Comparison of ENCODE assay signal across 18 mouse cellular contexts in genomic region chr1:158512636-158513035, GRCm38 (mm10).
DNase-seq lines count a peak whose midpoint lies in the region; ATAC-seq and TF ChIP-seq lines count a peak whose summit lies in the region.
"Had no signal": no experiment of that assay in that cellular context is flagged by ENCODE, and none has a peak within 500 bp of the region (broad histone marks: within the 10 kb centered on the region; RNA-seq: fewer than 3 reads in every experiment).

No protein-coding gene starts in this region.

- WGBS in hindbrain, embryonic 14.5 days, result 92% methylated on average over 6 of the region's 6 CpGs
- 75% methylated on average over 6 of the region's 6 CpGs for WGBS in hindbrain, postnatal 0 days

- H3K9ac ChIP-seq in hindbrain, embryonic 14.5 days, result no peak overlapping the region
- H3K9ac ChIP-seq in hindbrain, postnatal 0 days (replicated peaks; ENCODE audit: low read length), result no peak overlapping the region
- H3K9ac ChIP-seq: embryonic facial prominence, embryonic 15.5 days; liver, embryonic 15.5 days had no signal

- H3K27me3 ChIP-seq in hindbrain, embryonic 14.5 days (ENCODE audit: control insufficient read depth, insufficient read depth, low read length), result no peaks in the 10 kb centered on the region
- H3K27me3 ChIP-seq in hindbrain, postnatal 0 days (ENCODE audit: insufficient read depth, low read length), result no peaks in the 10 kb centered on the region
- H3K27me3 ChIP-seq: CH12.LX; embryonic facial prominence, embryonic 15.5 days; liver, embryonic 15.5 days had no signal

- H3K4me1 ChIP-seq in hindbrain, embryonic 14.5 days (replicated peaks; ENCODE audit: control insufficient read depth, insufficient read depth, low read length), result no peaks in the 10 kb centered on the region
- no peaks in the 10 kb centered on the region for H3K4me1 ChIP-seq in hindbrain, postnatal 0 days (ENCODE audit: insufficient read depth, low read length)
- peaks cover 20% of the 10 kb centered on the region for H3K4me1 ChIP-seq in cortical plate, adult 2 months (ENCODE audit: control insufficient read depth, insufficient read depth, low read length)
- H3K4me1 ChIP-seq: embryonic facial prominence, embryonic 15.5 days; liver, embryonic 15.5 days had no signal

- TF ChIP-seq POLR2A in cortical plate, adult 2 months (IDR thresholded peaks at IDR 0.05; ENCODE audit: extremely low read depth, insufficient read depth, low read length), result no peak

- peaks cover 54% of the 10 kb centered on the region for H3K36me3 ChIP-seq in hindbrain, embryonic 14.5 days (replicated peaks; ENCODE audit: control insufficient read depth, insufficient read depth)
- H3K36me3 ChIP-seq in hindbrain, postnatal 0 days (ENCODE audit: insufficient read depth, low read length), result 0 out of 2 replicates have a peak, but pooled peaks cover 20% of the 10 kb centered on the region
- H3K36me3 ChIP-seq: embryonic facial prominence, embryonic 15.5 days; liver, embryonic 15.5 days had no signal

- H3K27ac ChIP-seq in hindbrain, embryonic 14.5 days, result no peak overlapping the region
- no peak overlapping the region for H3K27ac ChIP-seq in hindbrain, postnatal 0 days
- H3K27ac ChIP-seq in cortical plate, adult 2 months (ENCODE audit: insufficient read depth, low read length), result peak overlapping the region; percentile 83
- H3K27ac ChIP-seq: embryonic facial prominence, embryonic 15.5 days; liver, embryonic 15.5 days had no signal

- no peak overlapping the region for H3K4me2 ChIP-seq in hindbrain, embryonic 14.5 days (replicated peaks)
- H3K4me2 ChIP-seq in hindbrain, postnatal 0 days (ENCODE audit: low read depth, low read length), result no peak overlapping the region
- H3K4me2 ChIP-seq: embryonic facial prominence, embryonic 15.5 days; liver, embryonic 15.5 days had no signal

- no peak for TF ChIP-seq CTCF in hindbrain, postnatal 0 days (IDR thresholded peaks at IDR 0.05; ENCODE audit: low read depth)
- TF ChIP-seq CTCF in cortical plate, adult 2 months (IDR thresholded peaks at IDR 0.05; ENCODE audit: extremely low read depth, insufficient read depth, low read length), result no peak

- H3K4me3 ChIP-seq in hindbrain, embryonic 14.5 days (replicated peaks; ENCODE audit: low read length), result no peak overlapping the region
- H3K4me3 ChIP-seq in hindbrain, postnatal 0 days (ENCODE audit: low read length), result no peak overlapping the region
- H3K4me3 ChIP-seq in cortical plate, adult 2 months (ENCODE audit: insufficient read depth, low read length), result no peak overlapping the region
- H3K4me3 ChIP-seq: embryonic facial prominence, embryonic 15.5 days; liver, embryonic 15.5 days had no signal

- 0 out of 2 replicates have a peak, but pooled peaks have one; percentile 9 for ATAC-seq in hindbrain, embryonic 14.5 days (ENCODE audit: low FRiP score)
- ATAC-seq in hindbrain, postnatal 0 days, result no peak
- ATAC-seq: lung, postnatal 0 days; midbrain, embryonic 16.5 days had no signal

- intact Hi-C loops in left cerebral cortex, postnatal 25 days (cut with DNase I), result loop anchor here (1.0 to 10.0 kb wide), 9 partner anchors 35 to 958 kb away; no protein-coding TSS in a partner anchor

- DNase-seq in hindbrain, embryonic 14.5 days (ENCODE audit: low spot score), result no peak
- DNase-seq in hindbrain, postnatal 0 days (ENCODE audit: low spot score), result no peak
- DNase-seq in layer of hippocampus, adult 8-10 months (ENCODE audit: low spot score in 2 of 2), result peak; percentile 73 to 83
- DNase-seq in left cerebral cortex, postnatal 25 days (ENCODE audit: low spot score in 2 of 2), result peak; percentile 61 to 96
- no peak for DNase-seq in kidney, postnatal 25 days
- DNase-seq in cerebellum, postnatal 14 days, result no peak
- DNase-seq in thymus, adult 18-20 months, result no peak
- DNase-seq: adrenal gland, adult 2 months; cerebellum, adult 11-12 months; gastrocnemius, postnatal 36 days; kidney, adult 9 months; retina, postnatal 1 day had no signal

- H3K9me3 ChIP-seq in hindbrain, embryonic 14.5 days (ENCODE audit: control insufficient read depth, low read length), result no peaks in the 10 kb centered on the region
- H3K9me3 ChIP-seq in hindbrain, postnatal 0 days (ENCODE audit: low read length), result no peaks in the 10 kb centered on the region
- H3K9me3 ChIP-seq: embryonic facial prominence, embryonic 15.5 days; liver, embryonic 15.5 days had no signal

Comparison
In these comparisons a context has a peak if more than half of its experiments do, and no peak if none do; other contexts are left out.
1. DNase-seq: peak in layer of hippocampus, adult 8-10 months (2 of 2) and left cerebral cortex, postnatal 25 days (2 of 2); none in hindbrain, embryonic 14.5 days (single experiment), hindbrain, postnatal 0 days (single experiment), kidney, postnatal 25 days (0 of 2), cerebellum, postnatal 14 days (0 of 2) and thymus, adult 18-20 months (0 of 2).